Mouse (Mus musculus) brown adipose tissue, adult 24 weeks (tissue): ENCODE measurements around the gene Pde1a. TPM values are rescaled to one million over a fixed set of nuclear protein-coding genes. Genes with fewer than 3 reads are reported as not detected.

Experiments
- H3K27ac ChIP-seq: fragments of 200-500 bp; replicated peaks from 2 replicates; pipeline ENCODE4 v1.5.1; 2012; ENCODE audit warnings: low read depth, mild to moderate bottlenecking, low read length
- H3K4me1 ChIP-seq: fragments of 200-500 bp; 2 replicates; pipeline ENCODE4 v1.6.1; 2012; ENCODE audit warnings: low read length, mixed read lengths; ENCODE audit not compliant: control insufficient read depth, insufficient read depth, insufficient read length
- H3K4me3 ChIP-seq: fragments of 200-500 bp; 2 replicates; pipeline ENCODE4 v1.5.1; 2012; ENCODE audit warnings: low read depth, mild to moderate bottlenecking, low read length, moderate library complexity; ENCODE audit not compliant: insufficient read depth
- polyA plus RNA-seq: library from polyadenylated mRNA; stranded (reverse); fragments of >200 nt; gene quantifications from 2 replicates; pipeline ENCODE4 v1.2.4, GENCODE M21; 2012; ENCODE audit not compliant: missing spikeins, insufficient read depth, insufficient read length

Gene Pde1a
- polyA plus RNA-seq, 1 experiment = 32.2 TPM

DNA sequence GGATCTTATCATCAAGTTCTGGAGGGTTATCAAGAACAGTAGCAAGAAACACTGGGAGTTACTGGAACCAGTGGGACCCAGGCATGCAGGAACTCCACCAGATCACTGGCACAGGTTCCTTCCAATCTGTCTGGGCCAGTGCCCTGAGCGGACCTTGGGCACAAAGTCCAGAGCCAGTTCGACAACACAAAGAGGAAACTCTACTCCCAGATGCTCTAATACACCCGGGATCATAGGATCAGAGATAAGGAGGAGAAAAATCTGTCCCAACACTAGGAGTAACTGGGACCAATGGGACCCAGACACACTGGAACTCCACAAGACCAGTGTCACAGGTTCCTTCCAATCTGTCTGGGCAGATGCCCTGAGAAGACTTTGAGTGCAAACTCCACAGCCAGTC, 130.1 kb downstream of the Pde1a start:
- Histone ChIP-seq H3K27ac (no peak overlapping the region), H3K4me1 (no peaks in the 10 kb centered on the region), H3K4me3 (no peak overlapping the region)

DNA sequence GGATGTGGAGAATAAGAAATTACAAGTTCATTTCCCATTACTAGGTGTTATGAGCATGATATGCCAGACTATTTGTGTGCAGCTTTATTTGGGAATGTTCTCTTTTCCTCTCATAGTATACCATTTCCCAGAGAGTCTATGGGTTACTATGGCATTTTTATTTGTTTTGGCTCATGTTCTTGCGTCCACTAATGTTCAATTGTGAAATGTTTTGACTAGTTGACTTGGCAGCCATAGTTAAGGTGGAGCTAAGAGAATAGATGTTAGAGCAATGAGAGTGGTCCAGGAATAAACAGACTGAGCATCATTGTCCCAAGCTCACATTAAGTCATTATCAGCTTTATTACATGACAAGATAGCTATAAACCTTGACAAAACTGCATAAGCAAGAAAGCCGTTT, 130.8 kb downstream of the Pde1a start:
- no peak overlapping the region for H3K4me3 ChIP-seq
- no peak overlapping the region for H3K27ac ChIP-seq
- H3K4me1 ChIP-seq = no peaks in the 10 kb centered on the region

DNA sequence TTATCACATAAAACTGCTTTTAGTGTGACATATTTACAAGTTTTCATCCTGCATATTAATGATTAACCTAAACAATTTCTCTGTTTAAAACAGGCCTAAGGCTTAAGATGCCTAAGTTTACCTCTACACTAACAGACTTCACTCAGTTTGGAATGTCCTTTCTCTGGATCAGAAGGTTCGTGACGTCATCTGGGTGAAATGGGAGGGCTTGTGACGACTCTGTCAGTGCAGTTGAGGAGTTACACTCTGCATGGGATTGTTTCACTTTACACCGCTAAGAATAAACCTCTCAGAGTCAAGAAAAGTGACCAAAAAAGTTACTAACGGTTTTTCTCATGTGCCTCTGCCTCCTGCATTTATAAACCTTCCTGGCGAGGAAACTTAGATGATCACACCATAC, 137.6 kb downstream of the Pde1a start:
- H3K4me1 ChIP-seq = no peaks in the 10 kb centered on the region
- H3K27ac ChIP-seq = no peak overlapping the region
- no peak overlapping the region for H3K4me3 ChIP-seq

DNA sequence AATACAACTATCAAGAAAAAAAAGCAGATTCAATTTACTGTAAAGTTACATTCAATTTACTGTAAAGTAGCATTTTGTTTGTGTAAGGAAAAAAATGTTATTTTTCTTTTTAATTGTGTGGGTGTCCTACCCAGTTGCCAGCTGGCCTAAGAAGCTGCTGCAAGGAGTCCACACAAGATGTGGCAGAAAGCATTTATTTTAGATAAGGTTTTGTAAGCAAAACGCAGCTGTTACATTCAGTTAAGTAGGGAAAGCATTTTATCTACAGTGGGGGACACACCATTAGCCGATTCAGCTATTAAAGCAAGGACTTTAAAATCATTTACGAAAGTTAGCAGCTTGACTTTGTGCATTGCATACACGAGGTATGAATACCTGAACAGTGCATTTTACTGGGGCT, 145.5 kb downstream of the Pde1a start:
- Histone ChIP-seq H3K27ac (no peak overlapping the region), H3K4me3 (no peak overlapping the region), H3K4me1 (peaks cover 3% of the 10 kb centered on the region; the same call in 1 of the 2 replicates)

DNA sequence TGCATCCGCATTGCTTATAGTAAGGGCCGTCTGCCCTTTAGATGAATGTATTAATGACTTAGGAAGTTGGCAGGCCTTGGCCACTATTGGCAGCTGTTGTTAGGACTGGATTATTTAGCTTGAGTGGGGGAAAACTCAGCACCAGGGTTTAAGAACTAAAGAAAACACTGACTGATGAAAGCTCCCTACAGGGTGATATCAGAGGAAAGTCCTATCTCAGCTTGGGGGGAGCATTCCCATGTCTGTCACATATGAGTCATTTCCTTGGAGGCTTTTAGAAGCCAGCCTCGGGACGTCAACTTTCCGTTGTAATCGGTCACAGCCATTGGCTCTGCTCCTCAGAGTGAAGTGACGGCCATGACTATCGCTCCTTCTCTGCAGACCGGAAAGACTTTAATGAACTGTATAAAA, 146.0 kb downstream of the Pde1a start:
- Histone ChIP-seq H3K4me1 (peaks cover 3% of the 10 kb centered on the region; the same call in 1 of the 2 replicates), H3K4me3 (no peak overlapping the region), H3K27ac (peak overlapping the region; percentile 28; the same call in 1 of the 2 replicates)

DNA sequence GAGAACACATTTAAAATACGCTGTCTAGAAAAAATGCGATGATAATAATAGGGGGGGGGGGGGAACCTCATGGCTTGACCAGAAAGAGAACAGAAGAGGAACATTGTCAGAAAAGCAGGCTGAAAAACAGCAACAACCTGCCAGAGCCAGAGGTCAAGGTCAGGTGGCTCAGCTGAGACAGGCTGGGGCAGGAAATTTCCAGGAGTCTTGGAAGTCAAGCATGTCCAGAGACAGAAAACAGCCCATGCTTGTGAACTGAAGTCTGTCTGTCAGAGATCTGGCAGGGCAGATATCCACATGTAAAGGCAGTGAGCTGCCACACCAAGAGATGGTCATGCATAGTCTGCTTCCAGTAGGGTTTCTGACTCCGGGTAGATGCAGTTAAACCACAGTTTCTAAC, 147.5 kb downstream of the Pde1a start:
- Histone ChIP-seq H3K4me3 (no peak overlapping the region), H3K4me1 (peaks cover 3% of the 10 kb centered on the region; the same call in 1 of the 2 replicates), H3K27ac (peak overlapping the region; percentile 45)

DNA sequence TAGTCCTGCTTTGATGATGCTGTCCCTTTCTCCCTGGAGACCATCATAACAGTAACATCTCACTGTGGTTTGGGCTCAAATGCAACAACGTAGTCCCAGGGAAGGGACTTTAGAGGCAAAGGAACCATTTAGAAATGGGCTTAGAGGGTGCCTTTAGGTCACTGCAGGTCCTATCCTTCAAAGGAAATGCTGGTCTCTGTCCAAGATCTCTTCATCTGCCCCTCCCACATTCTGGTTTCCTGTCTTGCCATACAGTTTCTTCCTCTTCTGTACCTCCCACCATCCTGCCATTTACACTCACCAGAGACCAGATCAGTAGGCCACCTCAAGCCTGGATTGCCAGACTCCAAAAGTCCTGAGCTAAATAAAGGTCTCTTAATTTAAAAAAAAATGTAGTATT, 150.3 kb downstream of the Pde1a start:
- Histone ChIP-seq H3K4me1 (peaks cover 3% of the 10 kb centered on the region; the same call in 1 of the 2 replicates), H3K4me3 (no peak overlapping the region), H3K27ac (no peak overlapping the region)

DNA sequence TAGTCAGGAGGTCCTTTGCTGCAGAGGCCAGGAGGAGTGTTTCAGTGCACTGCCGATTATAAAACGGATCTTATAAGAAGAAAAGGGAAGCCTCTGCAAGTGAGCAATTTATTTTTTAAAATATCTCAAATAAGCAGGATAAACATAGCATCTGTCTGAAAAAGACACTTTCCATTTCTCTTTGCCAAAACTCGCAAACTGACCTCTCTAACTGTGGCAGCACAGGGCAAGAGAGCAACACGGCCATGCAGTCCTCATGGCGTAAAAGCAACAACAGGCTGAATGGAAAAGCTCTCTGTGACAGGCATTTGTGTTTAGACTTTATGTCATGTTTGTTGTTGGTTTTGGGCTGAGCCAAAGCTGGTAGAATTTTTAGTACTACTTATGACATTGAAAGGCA, 152.0 kb downstream of the Pde1a start:
- H3K27ac ChIP-seq = peak overlapping the region; percentile 43
- peaks cover 3% of the 10 kb centered on the region; the same call in 1 of the 2 replicates for H3K4me1 ChIP-seq
- no peak overlapping the region; the same call in 1 of the 2 replicates for H3K4me3 ChIP-seq

DNA sequence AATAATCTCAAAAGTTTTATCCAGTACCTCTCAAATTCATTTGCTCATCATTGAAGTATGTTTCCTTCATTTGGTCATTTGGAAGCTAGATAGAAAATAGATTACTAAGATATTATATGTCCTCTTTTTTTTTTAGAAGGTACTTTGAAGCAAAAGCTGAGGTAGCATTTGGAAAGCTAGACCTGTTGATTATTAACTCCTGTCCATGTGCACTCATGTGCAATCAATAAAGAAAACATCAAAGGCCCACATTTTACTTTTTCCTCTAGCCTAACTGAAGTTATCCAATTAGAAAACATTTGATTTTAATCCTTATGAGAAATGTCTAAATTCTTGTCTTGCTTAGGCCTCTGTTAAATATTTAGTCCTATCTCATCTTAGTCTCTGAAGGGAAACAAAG, 153.3 kb downstream of the Pde1a start:
- H3K27ac ChIP-seq = no peak overlapping the region
- no peak overlapping the region for H3K4me3 ChIP-seq
- no peaks in the 10 kb centered on the region for H3K4me1 ChIP-seq

DNA sequence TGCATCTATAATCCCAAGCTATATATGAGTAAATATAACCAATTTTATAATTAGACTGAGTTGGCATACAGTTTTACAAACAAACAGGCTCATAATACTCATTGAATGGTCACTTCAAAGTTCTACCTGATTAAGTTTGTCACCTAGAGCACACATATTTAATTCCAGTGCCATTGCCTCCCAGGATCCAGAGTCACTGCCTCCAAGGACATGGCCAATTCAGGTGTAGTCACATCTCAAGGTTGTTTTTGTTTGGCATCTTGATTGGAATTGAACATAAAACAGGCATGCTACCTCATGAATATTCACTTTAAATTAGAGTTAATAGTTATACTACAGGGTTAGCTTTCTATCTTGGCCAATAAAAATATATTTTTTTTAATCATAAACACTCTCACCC, 157.0 kb downstream of the Pde1a start:
- H3K27ac ChIP-seq = no peak overlapping the region
- H3K4me1 ChIP-seq = 0 out of 2 replicates have a peak, but pooled peaks cover 2% of the 10 kb centered on the region
- no peak overlapping the region for H3K4me3 ChIP-seq

DNA sequence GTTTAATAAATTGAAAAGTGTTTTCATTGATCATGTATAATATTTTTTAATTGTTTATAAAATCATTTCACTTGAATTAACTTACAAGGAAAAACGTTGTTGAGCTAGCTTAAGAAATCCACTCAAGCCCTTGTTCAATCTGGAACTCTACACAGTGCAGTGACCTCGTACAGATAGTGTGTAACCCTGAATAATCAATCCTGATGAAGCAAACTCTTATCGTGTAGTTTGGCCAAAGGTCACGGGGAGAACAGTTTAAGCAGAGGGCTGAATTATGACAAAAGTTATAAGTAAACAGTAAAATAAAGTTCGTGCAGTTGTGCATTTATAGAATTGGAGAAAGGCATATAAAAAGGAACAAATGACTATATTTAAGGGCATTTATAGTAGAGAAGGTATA, 159.7 kb downstream of the Pde1a start:
- H3K27ac ChIP-seq = no peak overlapping the region
- H3K4me1 ChIP-seq = peaks cover 5% of the 10 kb centered on the region
- H3K4me3 ChIP-seq = no peak overlapping the region

DNA sequence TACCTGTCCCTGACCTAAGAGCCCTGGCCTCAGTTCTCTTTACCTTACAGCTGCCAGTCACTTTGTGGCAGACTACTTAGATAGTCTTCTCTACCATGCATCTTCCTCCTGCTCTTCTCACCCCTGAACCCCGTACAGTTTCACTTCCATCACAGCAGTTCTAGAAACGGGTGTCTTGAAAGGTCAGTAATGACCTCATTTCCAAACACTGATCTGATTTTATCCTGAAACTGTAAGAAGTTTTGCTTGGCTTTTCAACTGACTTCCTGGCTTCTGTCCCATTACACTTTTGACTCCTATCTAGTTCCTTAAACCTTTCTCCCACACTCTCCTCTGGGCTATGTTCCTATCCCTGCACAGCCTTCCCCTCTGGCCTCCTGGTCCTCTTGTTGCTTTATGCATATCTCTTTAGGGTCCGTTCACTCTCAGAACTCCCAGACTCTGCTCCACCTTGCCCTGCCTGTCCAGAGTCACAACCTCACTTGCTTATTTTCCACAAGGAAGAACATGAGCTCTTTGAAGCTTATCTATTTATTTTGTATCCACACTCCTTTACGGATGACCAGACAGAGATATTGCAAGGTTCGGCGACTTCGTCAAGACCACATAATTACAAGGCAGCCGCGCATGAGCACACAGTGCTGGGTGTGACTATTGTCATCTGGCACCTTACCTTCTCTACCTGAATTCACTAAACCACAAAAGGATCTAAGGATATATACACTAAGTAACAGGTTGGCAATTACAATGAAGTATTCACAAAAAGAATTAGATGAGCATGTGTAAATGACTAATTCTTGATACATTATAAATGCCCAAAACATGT, 162.4 kb downstream of the Pde1a start:
- Histone ChIP-seq H3K27ac (0 out of 2 replicates have a peak overlapping the region, but pooled peaks have one; percentile 1), H3K4me1 (peaks cover 5% of the 10 kb centered on the region), H3K4me3 (no peak overlapping the region)

DNA sequence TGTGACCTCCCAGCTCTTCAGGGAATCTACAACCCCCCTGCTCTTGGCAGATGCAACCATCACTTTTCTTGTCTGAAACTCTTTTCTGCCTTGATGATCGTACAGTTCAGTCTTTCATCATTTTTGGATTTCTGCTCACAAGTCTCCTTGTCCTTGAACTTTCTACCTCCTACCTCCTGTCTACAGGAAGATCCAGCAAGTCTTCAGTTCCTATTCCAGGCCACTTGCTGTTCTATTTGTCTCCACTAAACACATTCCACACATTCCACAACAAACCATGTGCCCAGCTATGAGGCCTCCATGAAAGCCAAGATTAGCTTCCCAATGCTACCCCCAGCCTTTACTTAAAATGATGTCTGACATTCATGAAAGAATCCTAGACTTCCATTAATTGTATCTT, 163.2 kb downstream of the Pde1a start:
- H3K4me1 ChIP-seq = peaks cover 5% of the 10 kb centered on the region
- no peak overlapping the region for H3K27ac ChIP-seq
- no peak overlapping the region for H3K4me3 ChIP-seq

DNA sequence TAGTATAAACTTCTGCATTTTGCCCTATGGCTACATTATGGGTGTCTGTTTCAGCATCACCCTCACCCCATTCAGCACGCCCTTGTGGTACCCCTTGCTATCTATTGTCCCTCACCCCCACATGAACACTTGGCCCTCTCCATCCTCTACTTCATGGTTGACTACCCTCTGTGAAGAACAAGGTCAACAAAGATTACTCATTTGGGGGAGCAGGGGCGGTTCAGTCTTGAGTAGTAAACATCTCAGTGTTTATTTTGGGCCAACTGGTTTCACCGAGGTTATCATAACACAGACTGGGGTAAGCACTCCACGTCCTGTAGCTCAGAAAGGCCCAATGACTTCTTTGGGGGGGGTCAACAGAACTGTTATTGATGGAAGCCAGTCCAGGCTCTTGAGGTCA, 164.3 kb downstream of the Pde1a start:
- Histone ChIP-seq H3K4me3 (no peak overlapping the region), H3K27ac (no peak overlapping the region), H3K4me1 (peaks cover 5% of the 10 kb centered on the region)

DNA sequence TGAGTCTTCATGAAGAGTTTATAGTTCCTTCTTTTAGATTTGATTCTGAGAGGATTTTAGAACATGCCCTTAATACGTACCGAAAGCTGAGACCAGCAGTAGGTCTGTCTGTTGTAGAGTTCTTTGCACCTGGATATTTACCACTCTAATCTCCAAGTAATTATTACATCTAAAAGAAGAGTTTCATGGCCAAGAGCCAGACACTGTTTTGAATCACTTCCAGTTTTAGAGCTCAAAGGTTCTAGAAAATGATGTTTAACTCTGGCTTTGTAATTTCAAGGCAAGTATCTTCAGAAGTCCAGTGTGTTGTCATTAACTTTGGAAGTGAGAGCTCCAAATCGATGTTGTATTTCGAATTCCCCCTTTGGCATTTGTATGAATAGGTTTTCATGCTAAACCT, 167.8 kb downstream of the Pde1a start:
- Histone ChIP-seq H3K4me1 (no peaks in the 10 kb centered on the region), H3K27ac (no peak overlapping the region), H3K4me3 (no peak overlapping the region)

DNA sequence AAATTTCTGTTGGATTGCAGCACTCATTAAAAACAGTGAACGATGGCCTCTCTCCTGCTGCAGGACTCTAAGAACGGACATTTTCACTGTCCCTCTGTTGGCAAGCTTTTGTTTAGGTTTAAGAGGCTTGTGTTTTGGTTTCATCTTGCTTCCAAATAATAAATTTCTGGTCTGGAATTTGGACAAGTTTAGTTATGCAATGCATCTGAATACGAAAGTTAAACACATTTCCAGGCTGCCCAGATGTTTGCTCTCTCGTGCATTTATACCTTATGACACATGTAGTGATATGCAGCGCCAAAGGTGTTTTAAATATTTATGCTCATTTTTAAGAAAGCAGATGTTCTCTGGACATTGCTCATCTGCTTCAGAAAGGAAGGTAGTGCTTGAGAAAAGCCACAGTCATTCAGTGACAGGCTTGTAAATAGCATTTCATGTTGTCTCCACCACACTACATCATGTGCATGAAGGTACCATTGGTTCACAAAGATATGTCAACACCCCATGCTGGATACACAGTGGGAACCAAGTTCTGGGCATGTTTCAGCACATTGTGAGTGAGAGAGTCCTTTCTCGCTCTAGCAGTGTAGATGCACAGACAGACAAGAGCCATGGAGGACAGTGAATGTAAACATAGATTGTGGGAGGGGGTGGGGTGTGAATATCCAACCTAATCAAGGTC, 171.5 kb downstream of the Pde1a start:
- no peak overlapping the region for H3K4me3 ChIP-seq
- no peaks in the 10 kb centered on the region for H3K4me1 ChIP-seq
- H3K27ac ChIP-seq = no peak overlapping the region
